Mouse (Mus musculus): ENCODE data around the gene Klf15. TPM values are rescaled to one million over a fixed set of nuclear protein-coding genes. Genes with fewer than 3 reads are reported as not detected.

Klf15 gene
- total RNA-seq, 2 experiments from 2014 or later = 23.9 to 24.8 TPM

DNA sequence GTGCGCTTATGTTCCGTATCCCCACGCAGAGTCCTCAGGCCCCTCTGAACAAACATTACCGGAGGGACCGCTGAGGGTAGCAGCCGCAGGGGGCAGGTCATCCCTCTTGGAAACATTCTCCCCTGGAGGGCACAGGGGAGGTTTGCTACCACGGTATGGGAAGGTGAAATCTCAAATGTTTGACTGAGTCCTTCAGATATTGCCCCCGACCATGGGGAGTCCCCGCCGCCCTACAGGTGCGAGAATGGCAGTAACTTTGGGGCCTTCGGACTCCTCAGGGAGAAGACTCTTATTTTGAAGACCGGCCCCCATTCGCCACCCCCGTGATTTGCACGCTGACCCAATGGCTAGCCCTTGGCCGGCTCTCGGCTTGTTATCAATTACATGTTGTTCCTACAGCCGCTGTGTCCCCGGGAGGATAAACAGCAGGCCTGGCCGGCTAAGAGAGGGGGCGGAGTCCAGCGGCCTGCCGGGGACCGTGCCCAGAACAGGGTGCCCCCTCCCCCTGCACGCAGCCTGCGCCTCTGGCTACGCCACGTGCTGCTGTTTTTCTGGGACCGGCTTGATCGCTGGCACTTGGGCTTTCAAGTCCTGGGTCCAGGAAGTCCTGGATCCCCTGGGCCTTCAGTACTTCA, 969 bp downstream of the Klf15 start:
- peak; percentile 76 to 83 for DNase-seq (ENCODE audit: low spot score in 2 of 2)

DNA sequence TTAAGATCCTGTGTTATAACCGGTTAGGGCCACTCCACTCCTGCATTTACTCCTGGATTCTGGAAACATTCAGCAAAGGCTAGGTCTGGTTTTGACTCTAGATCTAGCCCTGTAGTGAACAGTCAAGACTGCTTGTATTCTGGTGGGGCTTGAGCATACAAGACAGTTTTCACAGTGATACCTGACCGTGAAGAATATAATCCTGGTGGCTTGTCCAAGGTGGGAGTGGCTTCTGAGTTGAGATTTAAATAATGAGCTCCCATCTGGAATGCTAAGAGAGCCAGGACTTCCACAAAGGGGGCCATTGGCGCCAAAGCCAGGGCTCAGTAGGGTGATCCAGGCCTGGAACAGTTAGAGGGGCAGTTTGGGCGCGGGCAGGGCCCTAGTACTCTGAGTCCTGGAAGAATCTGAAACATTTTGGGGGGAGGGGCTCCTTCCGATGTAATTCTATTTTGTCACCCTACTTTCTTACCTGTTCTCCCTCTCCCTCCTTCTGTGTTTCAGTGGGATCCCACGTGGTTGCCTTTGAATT, 1.6 kb downstream of the Klf15 start:
- DNase-seq (ENCODE audit: low spot score in 2 of 2) = no peak

DNA sequence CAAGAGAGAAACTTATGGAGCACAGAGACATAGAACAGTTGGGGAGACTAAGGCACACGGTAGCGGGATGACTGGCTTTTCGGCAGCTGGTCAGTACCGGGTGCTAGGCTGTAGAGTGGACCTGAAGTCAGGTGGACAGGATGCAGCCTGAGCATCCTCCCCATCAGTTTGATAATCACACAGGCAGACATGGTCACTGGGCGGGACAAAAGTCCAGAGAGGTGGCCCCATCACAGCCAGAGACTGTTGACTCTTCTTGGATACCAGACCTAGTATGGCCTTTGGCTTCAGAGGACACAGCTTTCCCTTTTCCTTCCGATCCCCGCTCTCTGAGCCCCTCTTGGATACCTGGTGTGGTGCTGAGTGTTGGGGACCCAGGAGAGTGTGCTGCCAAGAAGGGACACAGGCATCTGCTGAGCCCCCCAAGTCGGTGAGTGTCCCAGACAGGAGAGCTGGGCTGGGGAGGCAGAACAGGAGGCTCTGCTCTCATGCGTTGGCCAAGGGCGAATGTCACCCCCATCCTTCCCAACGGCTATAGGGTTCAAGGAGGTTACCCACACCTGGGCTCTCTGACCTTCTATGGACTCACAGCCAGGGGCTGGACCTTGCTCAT, 2.8 kb downstream of the Klf15 start:
- no peak for DNase-seq (ENCODE audit: low spot score in 2 of 2)

DNA sequence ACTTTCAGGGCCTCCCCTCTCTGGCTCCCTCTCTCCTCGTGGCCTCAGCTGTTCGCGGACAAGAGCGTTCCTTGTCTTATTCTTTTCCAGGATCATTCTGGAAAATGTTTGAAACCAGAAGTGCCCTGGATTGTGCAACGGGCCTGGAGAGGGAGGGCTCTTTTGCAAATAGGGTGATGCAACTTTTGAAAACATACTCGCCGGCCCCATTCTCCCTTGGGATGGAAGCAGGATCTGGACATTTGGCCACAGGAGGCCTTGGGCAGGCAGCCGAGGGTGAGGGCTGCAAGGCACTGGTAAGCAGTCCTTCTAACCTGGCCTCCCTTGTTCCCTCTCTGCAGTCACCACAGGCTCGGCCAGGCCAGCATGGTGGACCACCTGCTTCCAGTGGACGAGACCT, 3.7 kb downstream of the Klf15 start:
- DNase-seq (ENCODE audit: low spot score in 2 of 2) = no peak

DNA sequence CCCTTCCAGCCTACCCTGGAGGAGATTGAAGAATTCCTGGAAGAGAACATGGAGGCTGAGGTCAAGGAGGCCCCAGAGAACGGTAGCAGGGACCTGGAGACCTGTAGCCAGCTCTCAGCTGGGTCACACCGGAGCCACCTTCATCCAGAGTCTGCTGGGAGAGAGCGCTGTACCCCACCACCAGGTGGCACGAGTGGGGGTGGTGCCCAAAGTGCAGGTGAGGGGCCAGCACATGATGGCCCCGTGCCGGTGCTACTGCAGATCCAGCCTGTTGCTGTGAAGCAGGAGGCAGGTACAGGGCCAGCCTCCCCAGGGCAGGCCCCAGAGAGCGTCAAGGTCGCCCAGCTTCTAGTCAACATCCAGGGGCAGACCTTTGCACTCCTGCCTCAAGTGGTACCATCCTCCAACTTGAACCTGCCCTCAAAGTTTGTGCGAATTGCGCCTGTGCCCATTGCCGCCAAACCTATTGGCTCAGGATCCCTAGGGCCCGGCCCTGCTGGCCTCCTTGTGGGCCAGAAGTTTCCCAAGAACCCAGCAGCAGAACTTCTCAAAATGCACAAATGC, 4.6 kb downstream of the Klf15 start:
- no peak for DNase-seq (ENCODE audit: low spot score in 2 of 2)

DNA sequence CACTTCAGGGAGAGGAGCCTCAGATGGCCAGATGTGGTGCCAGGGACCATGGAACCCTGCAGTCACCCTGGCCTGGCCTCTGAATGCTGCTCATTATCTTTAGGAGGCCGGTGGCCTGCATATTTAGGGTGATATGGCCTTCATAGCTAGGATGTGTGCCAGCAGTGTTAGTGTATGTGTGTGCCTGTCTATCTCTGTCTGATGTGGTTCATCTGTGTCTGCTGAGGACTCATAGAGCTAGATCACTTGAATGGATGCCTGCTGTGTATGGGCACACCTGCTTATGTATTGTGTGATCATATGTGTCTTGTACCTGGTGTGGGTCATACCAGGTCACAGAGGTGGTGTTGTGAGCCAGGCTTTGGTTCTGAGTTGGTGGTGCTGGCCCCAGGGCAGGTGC, 5.8 kb downstream of the Klf15 start:
- no peak for DNase-seq (ENCODE audit: low spot score in 2 of 2)

DNA sequence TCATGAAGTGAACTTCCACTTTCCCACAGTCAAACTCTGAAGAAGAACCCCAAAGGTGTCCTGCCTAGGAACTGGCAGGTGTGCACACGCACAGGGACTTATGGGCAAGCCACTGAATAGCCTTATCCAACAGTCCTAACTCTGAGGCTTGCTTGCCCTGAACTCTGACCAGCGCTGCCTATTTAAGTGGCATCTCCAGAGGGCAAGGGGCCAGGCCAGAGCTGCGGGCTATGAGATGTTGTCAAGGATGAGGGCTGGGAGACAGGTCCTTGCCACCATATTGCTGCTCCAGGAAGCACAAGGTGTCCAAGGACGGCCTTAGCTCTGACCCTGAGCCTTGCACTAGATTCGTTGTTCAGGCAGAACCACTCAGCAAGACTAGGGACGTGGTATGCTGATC, 6.7 kb downstream of the Klf15 start:
- DNase-seq (ENCODE audit: low spot score in 2 of 2) = no peak

DNA sequence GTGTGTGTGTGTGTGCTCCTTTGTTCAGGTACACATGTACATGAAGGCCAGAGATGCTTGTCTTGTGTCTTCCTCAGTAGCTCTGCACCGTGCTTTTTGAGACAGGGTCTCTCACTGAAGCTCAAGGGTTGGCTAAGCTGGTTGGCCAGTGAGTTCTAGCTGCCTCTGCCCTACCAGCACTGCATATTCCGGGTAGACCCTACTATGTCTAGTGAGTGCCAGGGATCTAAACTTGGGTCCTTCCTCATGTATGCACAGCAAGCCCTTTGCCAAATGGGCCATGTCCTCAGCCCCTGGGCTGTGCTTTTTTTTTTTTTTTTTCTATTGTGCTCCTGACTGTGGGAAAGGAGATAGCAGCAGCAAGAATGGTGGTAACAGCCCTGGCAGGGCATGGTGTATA, 7.9 kb downstream of the Klf15 start:
- no peak for DNase-seq (ENCODE audit: low spot score in 2 of 2)

DNA sequence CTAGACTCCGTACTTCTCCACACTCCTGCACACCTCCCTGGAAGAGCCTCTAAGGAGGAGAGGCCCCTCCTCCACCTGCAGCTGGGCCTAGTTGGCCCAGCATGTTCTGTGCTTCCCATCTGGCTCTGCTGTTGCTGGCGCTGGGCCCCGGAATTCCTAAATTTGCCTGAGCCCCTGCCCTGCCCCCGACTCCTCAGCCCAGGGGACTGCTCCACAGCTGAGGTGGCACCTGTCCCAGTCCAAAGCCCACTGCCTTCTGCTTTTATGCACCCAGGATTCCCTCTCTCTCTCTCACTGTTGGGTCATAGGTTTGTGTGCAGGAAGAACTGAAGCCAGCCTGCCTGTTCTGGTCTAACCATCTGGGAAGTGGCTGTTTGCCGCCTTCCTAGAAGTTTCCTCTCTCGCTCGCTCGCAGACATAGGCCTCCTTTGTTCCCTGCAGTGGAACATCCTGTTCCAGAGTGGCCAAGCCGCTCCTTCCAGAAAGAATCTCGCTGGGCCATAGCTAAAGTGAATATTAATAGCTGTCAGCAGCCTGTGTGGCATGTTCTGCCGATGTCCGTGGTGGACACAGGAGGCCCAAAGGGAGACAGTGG, 8.7 kb downstream of the Klf15 start:
- DNase-seq (ENCODE audit: low spot score in 2 of 2) = peak; percentile 60 to 61

DNA sequence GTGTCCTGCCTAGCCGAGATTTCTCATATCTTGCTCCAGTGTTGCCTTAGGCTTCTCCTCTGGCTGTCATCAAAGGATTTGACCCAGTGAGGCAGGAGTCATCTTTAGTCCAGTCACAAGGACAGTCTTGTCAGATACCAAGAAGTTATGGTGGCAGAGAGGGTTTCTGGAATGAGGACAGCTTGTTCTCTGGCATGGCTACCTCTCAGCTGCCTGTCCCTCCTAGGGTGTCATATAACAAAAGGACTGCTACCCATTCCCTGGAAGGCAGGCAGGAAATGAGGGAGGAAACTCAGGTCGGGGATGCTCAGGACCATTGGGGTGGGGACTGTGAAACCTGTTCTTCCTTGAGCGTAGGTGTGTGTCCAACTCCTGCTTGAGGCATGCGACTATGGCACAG, 9.7 kb downstream of the Klf15 start:
- DNase-seq (ENCODE audit: low spot score in 2 of 2) = no peak

DNA sequence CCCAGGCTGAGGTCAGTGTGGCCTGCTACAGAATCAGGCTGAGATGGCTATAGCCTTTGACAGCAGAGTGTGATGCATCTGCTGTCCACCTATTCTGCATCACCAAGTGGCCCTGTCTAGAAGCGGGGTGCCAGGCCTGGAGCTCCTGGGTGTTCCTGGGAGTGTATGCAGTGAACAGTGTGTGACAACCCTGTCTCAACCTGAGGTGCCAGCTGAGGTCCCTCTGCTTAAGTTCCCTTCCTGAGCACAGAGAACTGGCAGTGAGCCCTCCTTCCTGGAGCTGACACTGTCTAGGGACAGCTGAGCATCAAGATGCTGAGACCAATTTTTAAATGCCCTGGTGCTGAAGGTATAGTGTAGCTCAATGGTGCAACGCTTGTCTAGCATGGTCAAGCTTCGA, 10.3 kb downstream of the Klf15 start:
- no peak for DNase-seq (ENCODE audit: low spot score in 2 of 2)

DNA sequence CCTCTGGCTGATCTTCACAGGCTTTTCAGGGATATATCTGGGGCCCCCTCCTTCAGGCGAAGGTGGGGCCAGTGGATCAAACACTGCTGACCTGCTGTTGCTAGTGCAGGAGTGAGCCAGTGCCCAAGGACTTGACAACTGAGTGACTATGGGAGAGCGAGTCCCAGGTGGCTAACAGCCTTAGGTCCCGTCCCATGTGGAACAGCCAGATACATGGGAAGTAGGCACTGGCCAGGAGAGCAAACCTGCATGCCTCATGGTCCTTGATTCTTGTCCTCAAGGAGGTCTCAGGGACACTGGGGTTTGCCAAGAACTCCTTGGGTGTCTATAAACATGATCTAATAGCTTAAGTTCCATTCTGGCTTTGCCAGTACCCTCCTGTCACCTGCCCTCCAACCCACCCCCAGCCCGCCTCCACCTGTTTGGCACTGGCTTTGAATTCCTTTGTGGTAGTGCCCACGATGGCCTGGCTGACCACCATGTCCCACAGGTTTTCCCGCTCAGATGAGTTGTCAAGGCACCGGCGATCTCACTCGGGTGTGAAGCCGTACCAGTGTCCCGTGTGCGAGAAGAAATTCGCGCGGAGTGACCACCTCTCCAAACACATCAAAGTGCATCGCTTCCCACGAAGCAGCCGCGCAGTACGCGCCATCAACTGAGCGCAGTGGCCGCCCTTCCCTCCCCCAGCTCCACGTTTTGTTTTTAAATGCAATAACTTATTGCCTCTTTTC, 11.4 kb downstream of the Klf15 start:
- no peak for DNase-seq (ENCODE audit: low spot score in 2 of 2)

DNA sequence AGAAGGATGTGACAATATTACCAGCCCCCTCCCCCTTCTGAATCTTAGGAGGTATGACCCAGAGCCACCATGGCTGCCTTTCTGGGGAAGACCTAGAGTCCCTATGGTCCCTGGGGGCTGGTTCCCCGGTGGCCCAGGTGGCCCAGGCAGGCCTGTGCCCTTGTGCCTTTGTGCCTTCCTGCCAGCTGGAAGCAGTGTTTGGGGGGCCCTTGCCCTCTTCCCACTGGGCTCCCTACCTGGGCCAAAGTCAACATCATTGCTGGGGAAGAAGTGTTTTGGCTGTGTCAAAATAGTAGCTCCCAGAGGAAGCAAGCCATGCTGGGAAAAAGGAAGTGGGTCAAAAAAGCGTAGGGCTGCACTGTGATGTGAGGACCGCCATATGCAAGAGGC, 12.0 kb downstream of the Klf15 start:
- no peak for DNase-seq (ENCODE audit: low spot score in 2 of 2)

DNA sequence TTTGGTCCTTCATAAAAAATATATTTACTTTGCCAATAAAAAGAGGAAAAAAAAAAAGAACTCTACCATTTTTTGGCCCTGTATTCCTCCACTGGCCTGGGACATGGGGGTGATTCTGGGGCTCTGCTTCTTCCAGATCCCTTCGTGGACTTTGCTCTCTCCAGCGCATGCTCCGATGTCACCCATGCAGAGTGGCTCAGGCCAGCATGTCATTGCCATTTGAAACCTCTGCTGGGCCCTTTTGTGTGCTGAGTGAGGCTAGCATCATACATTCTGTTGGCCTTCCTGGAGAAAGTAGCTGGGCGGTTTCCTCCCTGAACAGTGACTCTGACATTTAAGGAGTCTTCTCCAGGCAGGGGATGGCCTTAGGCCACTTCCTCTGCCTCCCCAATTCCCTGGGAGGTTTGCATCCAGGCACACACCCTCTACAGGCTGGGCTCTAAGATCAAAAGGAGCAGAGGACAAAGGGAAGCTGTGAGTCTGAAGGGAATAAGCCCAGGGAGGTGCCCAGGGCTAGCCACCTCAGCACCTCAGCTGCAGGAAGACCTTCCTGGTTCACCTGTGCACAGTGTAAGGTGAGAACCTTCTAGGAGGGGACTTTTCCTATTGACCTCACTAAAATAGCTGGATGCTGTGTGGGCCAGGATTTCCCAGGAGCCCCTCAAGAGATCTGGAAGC, 12.9 kb downstream of the Klf15 start:
- DNase-seq (ENCODE audit: low spot score in 2 of 2) = no peak

DNA sequence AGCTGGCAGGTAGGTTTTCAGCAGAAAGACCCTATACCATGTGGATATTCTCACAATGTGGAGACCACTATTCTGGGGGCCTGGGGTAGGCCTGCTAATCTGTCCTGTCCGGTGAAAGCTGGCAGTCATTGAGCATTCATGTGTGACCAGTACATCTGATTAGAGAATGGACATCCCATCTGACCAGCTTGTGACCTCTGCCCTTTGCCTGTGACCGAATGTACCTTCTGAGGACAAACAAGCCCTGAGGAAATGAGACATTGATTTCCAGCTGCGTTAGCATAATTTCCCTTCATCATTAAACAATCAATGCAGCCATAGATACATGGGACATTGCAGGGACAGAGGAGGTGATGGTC, 13.5 kb downstream of the Klf15 start:
- no peak for DNase-seq (ENCODE audit: low spot score in 2 of 2)

DNA sequence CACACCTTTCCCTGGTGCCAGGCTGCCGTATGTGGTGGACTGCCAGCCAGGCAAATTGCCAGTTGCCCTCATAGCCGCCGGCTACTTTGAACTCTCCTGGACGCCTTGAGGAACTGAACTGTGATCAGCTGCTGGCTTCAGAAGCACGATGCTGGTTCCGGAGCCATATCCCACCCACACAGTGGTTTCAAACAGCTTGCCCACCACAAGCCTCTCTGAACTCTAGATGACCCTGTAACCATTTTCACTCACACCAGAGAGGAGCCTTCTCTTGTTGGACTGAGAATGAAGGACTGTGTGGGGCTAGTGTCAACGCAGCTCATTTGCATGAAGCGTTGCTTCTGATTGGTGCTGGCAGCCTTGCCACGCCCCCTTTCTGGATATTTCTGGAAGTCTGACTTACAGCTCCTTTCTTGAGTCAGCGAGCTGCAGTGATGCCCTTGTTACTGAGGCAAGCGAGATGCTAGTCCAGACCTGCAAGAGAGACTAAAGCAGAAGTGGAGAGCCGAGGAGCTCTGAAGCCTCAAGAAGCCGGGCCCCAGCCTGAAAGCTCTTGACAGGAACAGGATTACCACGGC, 14.7 kb downstream of the Klf15 start:
- peak; percentile 65 to 68 for DNase-seq (ENCODE audit: low spot score in 2 of 2)

DNA sequence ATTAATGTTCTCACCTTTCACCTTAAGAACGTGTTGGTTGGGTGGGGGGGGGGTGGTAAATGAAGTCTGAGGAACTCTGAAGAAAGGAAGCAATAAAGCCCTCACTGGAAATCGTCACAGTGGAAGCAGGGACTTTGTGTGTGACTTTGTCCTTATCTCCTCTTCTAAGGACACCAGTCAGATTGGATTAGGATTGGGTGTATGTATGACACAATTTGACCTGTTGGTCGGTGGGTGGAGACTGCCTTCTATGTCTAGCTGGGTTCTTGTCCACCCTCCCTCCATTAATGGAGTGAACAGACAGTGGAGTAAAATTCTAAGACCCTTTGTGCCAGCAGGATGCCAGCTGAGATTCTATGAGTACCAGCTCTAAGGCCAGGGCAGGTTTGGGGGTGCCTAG, 21.9 kb downstream of the Klf15 start:
- DNase-seq (ENCODE audit: low spot score in 2 of 2) = no peak

DNA sequence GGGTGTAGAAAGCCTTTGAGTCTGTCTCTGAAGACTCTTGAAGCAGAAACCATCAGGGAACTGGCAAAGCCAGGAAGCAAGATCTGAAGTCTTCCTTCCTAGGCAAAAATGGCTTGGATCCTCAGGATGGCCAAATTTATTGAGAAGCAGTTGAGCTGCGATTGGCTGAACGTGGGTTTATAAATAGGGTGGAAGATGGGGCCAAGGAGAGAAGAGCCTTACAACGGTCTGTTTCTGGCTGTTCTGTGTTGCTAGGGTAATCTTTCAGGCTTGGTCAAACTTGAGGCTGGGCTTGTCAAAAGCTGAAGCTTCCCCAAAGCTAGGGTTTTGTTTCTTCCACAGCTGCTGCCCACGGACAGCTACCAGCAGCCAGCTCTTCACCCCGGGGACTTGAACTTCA, 22.5 kb downstream of the Klf15 start:
- no peak for DNase-seq (ENCODE audit: low spot score in 2 of 2)

DNA sequence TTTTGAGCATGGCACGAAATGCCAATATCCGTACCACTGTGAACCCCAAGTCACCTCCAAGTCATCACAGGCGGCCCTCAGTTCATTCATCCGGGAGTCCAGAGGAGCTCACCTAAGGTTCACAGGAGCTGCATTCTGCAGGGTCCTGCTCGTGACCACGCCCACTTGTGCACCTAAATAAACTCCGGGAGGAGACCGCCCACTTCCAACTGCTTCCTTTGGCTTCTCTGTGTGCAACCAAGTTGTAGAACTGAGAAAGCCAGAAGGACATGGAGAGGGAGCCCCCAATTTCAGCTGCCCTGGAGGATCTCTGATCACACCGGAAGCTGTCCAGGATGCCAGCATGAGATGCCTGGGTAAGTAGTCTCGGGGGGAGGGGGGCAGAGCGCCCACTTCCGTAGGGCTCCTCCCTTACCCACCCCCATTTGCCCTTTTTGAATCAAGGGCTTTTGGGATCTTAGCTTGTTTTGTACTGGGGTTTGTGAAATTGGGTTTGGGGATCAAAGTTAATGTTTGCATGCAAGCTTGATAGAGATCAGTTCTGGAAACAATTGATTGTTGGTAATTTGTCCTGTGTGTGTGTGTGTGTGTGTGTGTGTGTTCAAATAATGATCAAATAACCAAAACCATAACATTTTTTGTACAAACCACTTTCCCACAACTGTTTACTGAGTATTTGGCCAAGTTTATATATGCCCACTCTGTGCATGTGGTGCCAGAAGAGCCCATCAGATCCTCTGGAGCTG, 24.0 kb downstream of the Klf15 start, which contains the start of gene Aldh1l1:
Aldh1l1 (plus strand) TSS at position 252 of the 746 bp plus-strand sequence.
- DNase-seq (ENCODE audit: low spot score in 2 of 2) = no peak

DNA sequence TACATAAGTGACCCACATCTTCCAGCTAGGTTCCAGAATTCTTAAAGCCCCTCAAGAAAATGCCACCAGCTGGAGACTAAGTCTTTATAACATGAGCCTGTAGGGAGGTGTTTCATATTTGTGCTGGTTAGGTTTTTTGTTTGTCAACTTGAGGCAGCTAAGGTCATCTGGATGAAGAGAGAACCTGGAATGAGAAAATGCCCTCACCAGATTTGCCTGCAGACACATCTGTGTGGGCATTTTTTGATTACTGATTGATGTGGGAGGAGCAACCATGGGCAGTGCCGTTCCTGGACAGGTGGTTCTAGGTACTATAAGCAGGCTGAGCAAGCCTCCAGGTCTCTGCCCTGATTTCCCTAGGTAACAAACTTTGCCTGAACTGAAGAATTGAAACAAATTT, 25.2 kb downstream of the Klf15 start:
- no peak for DNase-seq (ENCODE audit: low spot score in 2 of 2)
